Mouse (Mus musculus) heart, embryonic 16.5 days (tissue): ENCODE measurements around the gene Zkscan6. TPM values are rescaled to one million over a fixed set of nuclear protein-coding genes. Genes with fewer than 3 reads are reported as not detected.

Experiments
- ATAC-seq: fragments of 200-750 bp; cut with Nextera tagmentation; replicated peaks from 2 replicates; pipeline ENCODE4 v1.8.0; 2017; ENCODE audit warnings: moderate number of reproducible peaks; ENCODE audit not compliant: insufficient read depth, low FRiP score; ENCODE audit errors: extremely low read depth
- H3K27ac ChIP-seq: fragments of 300-500 bp; sonication (generic); 2 replicates; pipeline ENCODE4 v1.5.1; 2014; ENCODE audit warnings: mild to moderate bottlenecking, low read length, control low read depth, moderate library complexity
- H3K27me3 ChIP-seq: fragments of 300-500 bp; sonication (generic); 2 replicates; pipeline ENCODE4 v1.6.1; 2014; ENCODE audit warnings: low read length, mixed read lengths; ENCODE audit not compliant: control insufficient read depth, insufficient read depth
- H3K36me3 ChIP-seq: fragments of 300-500 bp; sonication (generic); 2 replicates; pipeline ENCODE4 v1.6.1; 2014; ENCODE audit not compliant: control insufficient read depth, insufficient read depth
- H3K4me1 ChIP-seq: fragments of 300-500 bp; sonication (generic); 2 replicates; pipeline ENCODE4 v1.6.1; 2014; ENCODE audit warnings: low read length, mixed read lengths; ENCODE audit not compliant: control insufficient read depth, insufficient read depth
- H3K4me2 ChIP-seq: fragments of 300-500 bp; sonication (generic); 2 replicates; pipeline ENCODE4 v1.6.1; 2014; ENCODE audit warnings: low read depth, mild to moderate bottlenecking, control low read depth, low read length
- H3K4me3 ChIP-seq: fragments of 300-500 bp; sonication (generic); 2 replicates; pipeline ENCODE4 v1.5.1; 2014; ENCODE audit warnings: mild to moderate bottlenecking, control low read depth, low read length
- H3K9ac ChIP-seq: fragments of 300-500 bp; sonication (generic); 2 replicates; pipeline ENCODE4 v1.6.1; 2014; ENCODE audit warnings: low read length, control low read depth
- H3K9me3 ChIP-seq: fragments of 300-500 bp; sonication (generic); replicated peaks from 2 replicates; pipeline ENCODE4 v1.6.1; 2016; ENCODE audit warnings: low read length; ENCODE audit not compliant: control insufficient read depth
- WGBS: fragments of 180-500 bp; shearing (Covaris S2); extraction: QIAGEN DNeasy Blood & Tissue Kit; methylation state at CpG from one replicate; pipeline ENCODE4 v1.1.7; 2014; 5-methylcytosine and 5-hydroxymethylcytosine counted together
- polyA plus RNA-seq: library from polyadenylated mRNA; unstranded; fragments of >200 nt; fragmentation: Nextera tagmentation; extraction: Ambion mirVana; gene quantifications from 2 replicates; pipeline ENCODE4 v1.2.1, GENCODE M21; 2015

The Zkscan6 gene
- polyA plus RNA-seq, 1 experiment from 2014 or later, result 12.8 TPM

DNA sequence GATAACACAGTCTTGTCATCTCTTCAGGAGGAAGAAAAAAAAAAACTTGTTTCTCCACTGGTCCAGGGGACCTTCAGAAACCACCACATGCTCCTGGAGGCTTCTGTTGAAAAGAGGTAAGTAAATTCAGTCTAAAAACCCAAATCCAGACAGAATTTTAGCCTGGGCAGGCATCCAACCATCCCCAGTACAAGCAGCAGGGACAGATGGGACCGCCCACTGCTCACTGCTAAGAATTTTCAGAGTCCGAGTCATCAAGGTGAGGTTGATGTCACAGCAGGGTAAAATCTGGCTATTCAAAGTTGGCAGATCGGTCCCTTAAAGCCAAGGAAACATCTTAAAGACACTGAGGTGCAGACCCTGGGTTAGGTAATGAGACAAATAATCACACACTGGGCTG lies 5.1 kb upstream of the Zkscan6 start:
- H3K27me3 ChIP-seq, result no peaks in the 10 kb centered on the region
- H3K36me3 ChIP-seq, result no peaks in the 10 kb centered on the region
- ATAC-seq, result no peak
- H3K4me3 ChIP-seq, result no peak overlapping the region
- peaks cover 4% of the 10 kb centered on the region for H3K4me1 ChIP-seq
- no peak overlapping the region for H3K27ac ChIP-seq
- H3K4me2 ChIP-seq, result no peak overlapping the region
- H3K9ac ChIP-seq, result no peak overlapping the region
- 51% methylated on average over 3 of the region's 3 CpGs for WGBS
- H3K9me3 ChIP-seq, result peaks cover 2% of the 10 kb centered on the region; the same call in 1 of the 2 replicates

DNA sequence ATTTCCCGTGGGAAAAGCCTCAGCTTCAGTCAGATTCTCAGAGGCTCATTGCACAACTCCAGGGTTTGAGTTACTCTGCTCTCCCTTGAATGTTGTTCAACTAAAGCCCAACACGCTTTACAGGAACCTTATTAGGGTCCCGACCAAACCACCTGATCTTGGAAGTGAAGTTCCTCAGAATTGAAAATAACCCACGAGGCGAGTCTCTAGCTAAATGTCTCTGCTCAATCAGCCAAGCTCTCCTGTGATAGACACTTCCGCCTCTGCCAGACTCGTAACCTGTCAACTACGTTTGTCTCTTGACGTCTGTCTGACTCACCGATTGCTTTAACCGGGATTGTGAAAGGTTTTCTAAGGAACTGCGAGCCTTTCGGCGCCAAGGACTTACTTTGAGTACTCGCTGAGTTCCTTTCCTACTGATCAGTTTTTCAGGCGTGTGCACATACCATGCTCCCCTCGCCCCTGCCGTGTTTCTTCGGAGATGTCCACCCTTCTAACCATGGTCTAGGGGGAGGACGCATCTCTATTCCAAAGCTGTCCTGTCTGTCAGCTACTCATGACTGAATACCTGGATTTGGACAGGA lies 562 bp upstream of the Zkscan6 start:
- no peaks in the 10 kb centered on the region for H3K27me3 ChIP-seq
- under 1% methylated on average over 20 of the region's 20 CpGs for WGBS
- H3K4me2 ChIP-seq, result peak overlapping the region; percentile 97
- H3K4me1 ChIP-seq, result peaks cover 12% of the 10 kb centered on the region
- H3K27ac ChIP-seq, result peak overlapping the region; percentile 74
- H3K9me3 ChIP-seq, result no peaks in the 10 kb centered on the region
- no peak; the same call in 1 of the 2 replicates for ATAC-seq
- H3K9ac ChIP-seq, result peak overlapping the region; percentile 70
- H3K4me3 ChIP-seq, result peak overlapping the region; percentile 89
- no peaks in the 10 kb centered on the region for H3K36me3 ChIP-seq

DNA sequence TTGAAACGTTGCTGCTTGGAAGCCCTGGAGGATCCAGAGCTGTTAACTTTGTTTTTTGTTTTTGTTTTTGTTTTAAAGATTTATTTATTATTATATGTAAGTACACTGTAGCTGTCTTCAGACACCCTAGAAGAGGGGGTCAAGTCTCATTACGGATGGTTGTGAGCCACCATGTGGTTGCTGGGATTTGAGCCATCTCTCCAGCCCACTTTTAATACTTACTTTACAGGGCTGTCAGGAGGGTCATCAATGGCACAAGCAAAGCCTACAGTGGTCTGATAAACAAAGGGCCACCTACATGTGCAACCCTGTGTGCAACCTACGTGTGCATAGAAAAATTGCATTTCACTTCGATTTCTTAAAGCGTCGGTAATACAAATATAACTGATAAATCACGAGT lies 626 bp downstream of the Zkscan6 start:
- H3K4me2 ChIP-seq, result peak overlapping the region; percentile 69
- 44% methylated on average over 7 of the region's 7 CpGs for WGBS
- H3K9me3 ChIP-seq, result no peaks in the 10 kb centered on the region
- H3K27me3 ChIP-seq, result no peaks in the 10 kb centered on the region
- H3K4me1 ChIP-seq, result peaks cover 14% of the 10 kb centered on the region
- peak overlapping the region; percentile 88 for H3K9ac ChIP-seq
- peak overlapping the region; percentile 89 for H3K4me3 ChIP-seq
- H3K27ac ChIP-seq, result peak overlapping the region; percentile 88
- no peaks in the 10 kb centered on the region for H3K36me3 ChIP-seq
- 0 out of 2 replicates have a peak, but pooled peaks have one; percentile 1 for ATAC-seq

DNA sequence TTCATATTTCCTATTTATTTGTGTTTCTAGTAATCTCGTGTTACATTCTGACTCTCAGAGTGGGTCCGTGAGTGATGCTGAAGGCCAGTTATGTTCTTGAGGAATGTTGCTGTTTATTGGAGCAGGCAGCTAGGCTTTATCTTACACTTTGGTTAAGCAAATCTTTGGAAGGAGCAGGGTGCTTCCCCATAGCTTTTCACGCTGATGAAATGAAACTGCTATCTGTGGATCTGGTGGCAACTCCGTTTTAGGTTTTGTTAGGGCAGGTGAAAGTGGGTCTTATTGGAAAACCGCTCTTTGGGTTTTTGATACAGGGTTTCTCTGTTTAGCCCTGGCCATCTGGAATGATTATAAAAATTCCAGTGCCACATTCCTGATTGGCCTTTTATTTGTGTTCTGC lies 5.1 kb downstream of the Zkscan6 start:
- no peak overlapping the region for H3K4me2 ChIP-seq
- H3K36me3 ChIP-seq, result peaks cover 6% of the 10 kb centered on the region; the same call in 1 of the 2 replicates
- H3K9ac ChIP-seq, result no peak overlapping the region
- no peaks in the 10 kb centered on the region for H3K9me3 ChIP-seq
- H3K27ac ChIP-seq, result no peak overlapping the region
- 44% methylated on average over 5 of the region's 5 CpGs for WGBS
- H3K27me3 ChIP-seq, result no peaks in the 10 kb centered on the region
- H3K4me3 ChIP-seq, result no peak overlapping the region
- ATAC-seq, result no peak
- H3K4me1 ChIP-seq, result peaks cover 10% of the 10 kb centered on the region

DNA sequence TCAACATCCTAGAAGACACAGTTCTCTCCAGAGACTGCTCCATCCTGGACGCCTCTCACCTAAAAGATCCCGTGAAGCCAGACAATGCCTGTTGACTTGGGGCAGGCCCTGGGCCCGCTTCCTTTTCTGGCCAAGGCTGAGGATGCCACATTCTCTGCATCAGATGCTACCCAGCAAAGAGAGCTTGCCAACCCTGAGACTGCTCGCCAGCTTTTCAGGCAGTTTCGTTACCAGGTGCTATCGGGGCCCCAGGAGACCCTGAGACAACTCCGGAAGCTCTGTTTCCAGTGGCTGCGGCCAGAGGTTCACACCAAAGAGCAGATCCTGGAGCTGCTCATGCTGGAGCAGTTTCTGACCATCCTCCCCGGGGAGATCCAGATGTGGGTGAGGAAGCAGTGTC lies 7.4 kb downstream of the Zkscan6 start:
- Histone ChIP-seq H3K4me3 (no peak overlapping the region), H3K4me1 (peaks cover 3% of the 10 kb centered on the region), H3K27ac (no peak overlapping the region), H3K9ac (no peak overlapping the region), H3K36me3 (peaks cover 9% of the 10 kb centered on the region; the same call in 1 of the 2 replicates), H3K4me2 (no peak overlapping the region), H3K27me3 (no peaks in the 10 kb centered on the region), H3K9me3 (no peaks in the 10 kb centered on the region)
- WGBS, result 83% methylated on average over 9 of the region's 9 CpGs
- ATAC-seq, result no peak

DNA sequence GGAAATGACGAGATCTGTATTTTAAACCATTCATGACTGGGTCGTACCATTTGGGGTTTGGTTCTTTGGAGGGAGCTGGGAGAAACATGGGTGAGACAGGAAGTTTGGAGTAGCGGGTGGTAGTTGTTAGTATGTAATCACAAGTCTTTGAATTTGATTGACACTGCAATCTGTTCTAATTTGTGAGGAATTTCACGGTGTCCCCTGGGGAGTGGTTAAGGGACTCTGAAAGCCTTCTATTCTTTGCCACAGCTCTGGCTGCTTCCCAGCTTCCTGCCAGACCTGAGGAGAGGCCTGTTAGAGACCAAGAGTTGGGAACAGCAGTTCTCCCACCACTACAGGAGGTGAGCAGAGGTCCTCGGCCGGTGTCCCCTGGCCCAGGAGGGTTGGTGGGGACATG lies 9.3 kb downstream of the Zkscan6 start:
- no peaks in the 10 kb centered on the region for H3K9me3 ChIP-seq
- no peak overlapping the region for H3K4me3 ChIP-seq
- no peak for ATAC-seq
- peaks cover 3% of the 10 kb centered on the region for H3K4me1 ChIP-seq
- no peaks in the 10 kb centered on the region for H3K27me3 ChIP-seq
- H3K36me3 ChIP-seq, result peaks cover 9% of the 10 kb centered on the region; the same call in 1 of the 2 replicates
- no peak overlapping the region for H3K9ac ChIP-seq
- WGBS, result 55% methylated on average over 6 of the region's 6 CpGs
- H3K27ac ChIP-seq, result no peak overlapping the region
- no peak overlapping the region for H3K4me2 ChIP-seq

DNA sequence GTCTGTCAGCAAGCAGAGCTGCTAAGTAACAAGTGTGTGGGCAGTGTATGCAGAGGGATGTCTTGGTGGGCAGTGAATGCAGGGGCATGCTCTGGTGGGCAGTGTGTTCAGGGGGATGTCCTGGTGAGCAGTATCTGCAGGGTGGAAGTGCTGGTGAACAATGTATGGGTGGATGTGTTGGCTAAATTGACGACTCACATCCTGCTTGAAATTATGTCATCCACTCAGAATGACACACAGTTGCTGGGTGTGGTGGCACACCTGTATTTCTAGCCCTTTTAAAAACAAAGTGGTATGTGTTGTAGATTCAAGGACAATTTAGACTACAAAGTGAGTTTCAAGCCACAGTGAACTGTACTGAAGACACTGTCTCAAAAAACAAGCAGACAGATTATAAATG lies 11.2 kb downstream of the Zkscan6 start:
- Histone ChIP-seq H3K9me3 (no peaks in the 10 kb centered on the region), H3K4me1 (no peaks in the 10 kb centered on the region; the same call in 1 of the 2 replicates), H3K27ac (no peak overlapping the region), H3K9ac (no peak overlapping the region), H3K27me3 (no peaks in the 10 kb centered on the region), H3K4me3 (no peak overlapping the region), H3K4me2 (no peak overlapping the region), H3K36me3 (peaks cover 20% of the 10 kb centered on the region)
- WGBS, result 57% methylated on average over 1 of the region's 1 CpGs
- ATAC-seq, result no peak

DNA sequence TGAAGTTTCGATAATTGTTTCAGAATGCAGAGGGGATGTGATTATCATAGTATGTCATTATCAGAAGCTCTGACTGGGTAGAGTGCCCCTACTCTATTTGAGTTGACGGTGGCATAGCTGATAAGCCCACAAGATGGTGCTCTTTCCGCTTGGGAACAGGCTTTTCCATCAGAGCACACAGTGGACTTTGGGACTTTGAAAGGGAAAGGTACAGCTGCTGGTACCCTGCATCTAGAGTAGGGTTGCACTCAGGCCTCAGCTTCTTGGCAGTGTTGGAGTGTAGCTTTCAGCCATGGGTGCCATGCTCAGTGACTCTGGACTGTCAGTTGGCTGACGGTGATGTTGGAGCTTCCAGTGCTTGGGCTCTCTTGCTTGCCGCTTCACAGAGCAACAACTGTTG lies 13.3 kb downstream of the Zkscan6 start:
- ATAC-seq, result no peak
- Histone ChIP-seq H3K4me3 (no peak overlapping the region), H3K4me1 (no peaks in the 10 kb centered on the region), H3K9me3 (no peaks in the 10 kb centered on the region), H3K36me3 (peaks cover 25% of the 10 kb centered on the region), H3K4me2 (no peak overlapping the region), H3K9ac (no peak overlapping the region), H3K27ac (no peak overlapping the region), H3K27me3 (no peaks in the 10 kb centered on the region)
- 67% methylated on average over 5 of the region's 5 CpGs for WGBS

DNA sequence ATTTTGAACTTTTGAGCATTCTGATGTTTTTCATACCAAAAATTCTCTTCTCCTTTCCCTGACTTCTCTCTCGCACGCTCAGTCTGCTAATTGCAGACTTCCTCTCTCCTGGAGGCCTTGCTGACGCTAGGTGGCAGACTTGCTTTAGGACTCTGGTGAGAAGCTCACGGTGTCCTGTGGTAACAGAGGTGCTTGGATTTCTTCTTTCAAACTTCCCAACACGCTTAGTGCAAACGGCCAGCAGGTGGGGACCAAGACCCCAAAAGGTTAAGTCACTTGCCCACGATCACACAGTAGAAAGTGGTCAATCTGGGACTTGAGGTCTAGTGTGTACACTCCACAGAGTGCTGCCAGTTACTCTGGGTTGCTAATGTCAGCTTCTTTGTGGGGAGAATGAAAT lies 13.9 kb downstream of the Zkscan6 start:
- no peak; the same call in 1 of the 2 replicates for ATAC-seq
- no peak overlapping the region for H3K27ac ChIP-seq
- no peaks in the 10 kb centered on the region for H3K9me3 ChIP-seq
- H3K4me1 ChIP-seq, result no peaks in the 10 kb centered on the region
- peaks cover 20% of the 10 kb centered on the region for H3K36me3 ChIP-seq
- 15% methylated on average over 7 of the region's 7 CpGs for WGBS
- H3K27me3 ChIP-seq, result no peaks in the 10 kb centered on the region
- H3K4me3 ChIP-seq, result no peak overlapping the region
- H3K9ac ChIP-seq, result no peak overlapping the region
- H3K4me2 ChIP-seq, result no peak overlapping the region
